8 mouse cellular contexts compared by ENCODE assay signal in genomic region chr6:90505906-90506305, GRCm38 (mm10). TPM values are rescaled to one million over a fixed set of nuclear protein-coding genes. Genes with fewer than 3 reads are reported as not detected.
DNase-seq lines count a peak whose midpoint lies in the region; ATAC-seq and TF ChIP-seq lines count a peak whose summit lies in the region.

No protein-coding gene starts in this region.

- WGBS in heart, adult 2 months = 26% methylated on average over 6 of the region's 6 CpGs
- 50% methylated on average over 6 of the region's 6 CpGs for whole genome bisulfite sequencing in heart, embryonic 12.5 days
- 16% methylated on average over 6 of the region's 6 CpGs for WGBS in stomach, postnatal 0 days

- H3K27ac ChIP-seq in heart, adult 2 months = peak overlapping the region; percentile 76
- H3K27ac ChIP-seq in heart, embryonic 12.5 days (ENCODE audit: poor library complexity, severe bottlenecking) = no peak overlapping the region
- peak overlapping the region; percentile 87 for H3K27ac ChIP-seq in stomach, postnatal 0 days (replicated peaks)

- no peak for TF ChIP-seq CTCF in heart, adult 2 months (IDR thresholded peaks at IDR 0.05)
- TF ChIP-seq CTCF in stomach, postnatal 0 days (IDR thresholded peaks at IDR 0.05; ENCODE audit: low read depth) = no peak

- intact Hi-C loops in heart, adult 2 months (cut with DNase I) = no loop called here
- intact Hi-C loops in gastrocnemius, postnatal 14 days (cut with DNase I; ENCODE audit: low total_unique reads) = no loop called here

- no peaks in the 10 kb centered on the region for H3K27me3 ChIP-seq in heart, adult 2 months (ENCODE audit: control insufficient read depth, insufficient read depth, low read length)
- H3K27me3 ChIP-seq in heart, embryonic 12.5 days (replicated peaks) = no peaks in the 10 kb centered on the region
- H3K27me3 ChIP-seq in stomach, postnatal 0 days (ENCODE audit: control insufficient read depth, insufficient read depth, low read length) = no peaks in the 10 kb centered on the region

- peaks cover 15% of the 10 kb centered on the region for H3K4me1 ChIP-seq in heart, adult 2 months (ENCODE audit: control insufficient read depth, insufficient read depth, low read length)
- peaks cover 53% of the 10 kb centered on the region for H3K4me1 ChIP-seq in heart, embryonic 12.5 days (replicated peaks)
- H3K4me1 ChIP-seq in stomach, postnatal 0 days (replicated peaks; ENCODE audit: control insufficient read depth, insufficient read depth) = 0 out of 2 replicates have a peak, but pooled peaks cover 5% of the 10 kb centered on the region

- no peak for TF ChIP-seq POLR2A in heart, adult 2 months (IDR thresholded peaks at IDR 0.05; ENCODE audit: insufficient read depth, low read depth, low read length)

- no peak overlapping the region for H3K4me2 ChIP-seq in heart, embryonic 12.5 days
- H3K4me2 ChIP-seq in stomach, postnatal 0 days (replicated peaks; ENCODE audit: low read depth) = no peak overlapping the region

- no peaks in the 10 kb centered on the region for H3K9me3 ChIP-seq in heart, embryonic 12.5 days (replicated peaks)
- no peaks in the 10 kb centered on the region for H3K9me3 ChIP-seq in stomach, postnatal 0 days (ENCODE audit: control insufficient read depth, low read length)

- no peak for TF ChIP-seq EP300 in heart, adult 2 months (IDR thresholded peaks at IDR 0.05; ENCODE audit: insufficient read depth, low read depth, low read length)
- no peak for TF ChIP-seq EP300 in stomach, postnatal 0 days (optimal IDR thresholded peaks at IDR 0.05)

- DNase-seq in heart, adult 2 months = peak in 1 of 2 experiments; percentile 32
- peak; percentile 40 to 47 for DNase-seq in right cerebral cortex, postnatal 10 days (ENCODE audit: low spot score in 2 of 2)
- DNase-seq in right cerebral cortex, adult 18-20 months = no peak
- peak; percentile 84 for DNase-seq in kidney, postnatal 14 days
- no peak for DNase-seq in stomach, postnatal 0 days (ENCODE audit: low spot score)
- DNase-seq in gastrocnemius, postnatal 10 days = no peak
- DNase-seq in gastrocnemius, postnatal 14 days = no peak

- no peaks in the 10 kb centered on the region for H3K79me2 ChIP-seq in heart, adult 2 months (replicated peaks; ENCODE audit: control insufficient read depth, insufficient read depth, low read length)

- H3K36me3 ChIP-seq in heart, adult 2 months (ENCODE audit: control insufficient read depth, insufficient read depth, low read length) = peaks cover 7% of the 10 kb centered on the region; the same call in 1 of the 2 replicates
- H3K36me3 ChIP-seq in heart, embryonic 12.5 days = no peaks in the 10 kb centered on the region
- H3K36me3 ChIP-seq in stomach, postnatal 0 days (ENCODE audit: control insufficient read depth, insufficient read depth, low read length) = no peaks in the 10 kb centered on the region

- H3K4me3 ChIP-seq in heart, adult 2 months = no peak overlapping the region
- no peak overlapping the region for H3K4me3 ChIP-seq in heart, embryonic 12.5 days
- no peak overlapping the region for H3K4me3 ChIP-seq in stomach, postnatal 0 days (ENCODE audit: low read depth, low read length)

- no peak overlapping the region for H3K9ac ChIP-seq in heart, adult 2 months (ENCODE audit: low read depth, low read length)
- no peak overlapping the region for H3K9ac ChIP-seq in heart, embryonic 12.5 days
- no peak overlapping the region for H3K9ac ChIP-seq in stomach, postnatal 0 days (ENCODE audit: low read length)

- ATAC-seq in heart, embryonic 12.5 days (ENCODE audit: insufficient number of reproducible peaks, low FRiP score) = no peak
- ATAC-seq in stomach, postnatal 0 days (ENCODE audit: low FRiP score, low TSS enrichment) = no peak

RNA-seq across cellular contexts. Expression of gene Aldh1l1, which starts 19.7 kb away (rescaled TPM):
- total RNA-seq in heart, adult 2 months (2021) = 1 to 10 TPM; 2.5 to 3.7 TPM
- polyA plus RNA-seq in heart, adult 2 months (2012; rRNA removed) = 3.2 and 7.5 TPM in 2 replicates
- polyA plus RNA-seq in heart, embryonic 12.5 days (2016; fragmentation: Nextera tagmentation; extraction: Ambion mirVana) = 1.1 and 2.1 TPM in 2 replicates
- polyA plus RNA-seq in stomach, postnatal 0 days (2015; fragmentation: Nextera tagmentation; extraction: Ambion mirVana) = 6.6 and 7.6 TPM in 2 replicates
- 1 to 10 TPM; 3.3 to 3.7 TPM for total RNA-seq in gastrocnemius, postnatal 10 days (2021)
- total RNA-seq in gastrocnemius, postnatal 14 days (2021) = 1 to 10 TPM; 3.0 to 6.8 TPM

RNA-seq across cellular contexts. Expression of gene Klf15, which starts 43.5 kb away (rescaled TPM):
- 10 to 100 TPM; 64.7 to 67.4 TPM for total RNA-seq in heart, adult 2 months (2021)
- 54.7 and 60.2 TPM in 2 replicates for polyA plus RNA-seq in heart, adult 2 months (2012; rRNA removed)
- polyA plus RNA-seq in heart, embryonic 12.5 days (2016; fragmentation: Nextera tagmentation; extraction: Ambion mirVana) = 6.6 and 7.3 TPM in 2 replicates
- 4.1 and 4.2 TPM in 2 replicates for polyA plus RNA-seq in stomach, postnatal 0 days (2015; fragmentation: Nextera tagmentation; extraction: Ambion mirVana)
- total RNA-seq in gastrocnemius, postnatal 10 days (2021) = 10 to 100 TPM in 1 of 2 experiments, 1 to 10 TPM in 1; 8.6 to 17.2 TPM
- total RNA-seq in gastrocnemius, postnatal 14 days (2021) = 10 to 100 TPM; 15.2 to 39.8 TPM

Comparison
In these comparisons a context has a peak if more than half of its experiments do, and no peak if none do; other contexts are left out.
1. DNase-seq: peak in right cerebral cortex, postnatal 10 days (2 of 2) and kidney, postnatal 14 days (single experiment); none in right cerebral cortex, adult 18-20 months (single experiment), stomach, postnatal 0 days (single experiment), gastrocnemius, postnatal 10 days (single experiment) and gastrocnemius, postnatal 14 days (single experiment).